Mouse (Mus musculus) 416B (cell line): Measurements from ENCODE around the gene Rassf4.
"Not testable (repeated sequence)": the region's sequence is repeated elsewhere in the genome, so short reads cannot be mapped to it uniquely, and the experiment has no call there.

Experiments used
- DNase-seq: peaks from one replicate; pipeline ENCODE4 v3.0.0; 2011; ENCODE audit warnings: low read depth

The Rassf4 gene

GRCm38 (mm10) chr6:116636581-116637235, 37.0 kb downstream of the Rassf4 start:
- DNase-seq: no peak

DNA sequence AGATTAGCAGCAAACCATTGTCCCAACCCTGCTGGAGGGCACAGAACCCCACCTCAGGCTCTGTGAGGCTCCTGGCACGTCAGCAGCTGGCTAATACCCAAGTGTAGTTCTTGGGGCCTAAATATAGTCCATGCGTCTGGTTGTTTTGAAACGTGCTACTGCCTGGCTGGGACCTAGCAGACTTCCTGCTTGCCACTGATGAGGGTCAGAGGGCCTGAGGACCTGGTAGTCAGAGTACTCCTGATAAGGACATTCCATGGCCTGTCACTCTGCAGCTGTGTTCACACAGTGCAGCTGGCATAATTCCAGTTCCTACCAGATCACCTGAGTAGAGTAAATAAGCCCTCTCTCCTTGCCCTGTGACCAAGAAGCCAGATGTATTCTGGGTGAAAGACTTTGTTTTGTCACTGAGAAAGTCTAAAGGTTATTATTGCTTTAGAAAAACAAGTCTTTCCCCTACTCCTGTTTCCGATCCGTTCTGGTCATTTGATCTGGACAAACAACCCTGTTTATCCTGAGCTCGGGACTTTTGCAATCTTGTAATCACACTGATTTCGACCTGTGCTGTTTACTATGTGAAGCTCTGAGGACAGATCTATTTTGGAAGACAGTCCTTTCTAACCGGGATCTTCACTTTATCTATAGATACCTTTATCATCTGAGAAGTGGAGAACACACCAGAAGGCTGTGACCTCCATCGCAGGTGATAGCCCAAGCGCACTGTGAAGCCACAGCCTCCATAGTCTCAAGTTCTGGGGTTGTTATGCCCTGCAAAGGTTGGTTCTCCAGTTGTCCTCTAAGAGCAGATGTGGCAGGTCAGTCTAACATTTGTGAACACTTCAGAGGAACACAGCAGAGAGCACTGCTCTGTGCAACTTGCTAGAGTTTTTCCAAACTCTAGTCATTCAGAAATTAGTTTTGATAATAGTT, 38.2 kb downstream of the Rassf4 start:
- peak; percentile 78 for DNase-seq

DNA sequence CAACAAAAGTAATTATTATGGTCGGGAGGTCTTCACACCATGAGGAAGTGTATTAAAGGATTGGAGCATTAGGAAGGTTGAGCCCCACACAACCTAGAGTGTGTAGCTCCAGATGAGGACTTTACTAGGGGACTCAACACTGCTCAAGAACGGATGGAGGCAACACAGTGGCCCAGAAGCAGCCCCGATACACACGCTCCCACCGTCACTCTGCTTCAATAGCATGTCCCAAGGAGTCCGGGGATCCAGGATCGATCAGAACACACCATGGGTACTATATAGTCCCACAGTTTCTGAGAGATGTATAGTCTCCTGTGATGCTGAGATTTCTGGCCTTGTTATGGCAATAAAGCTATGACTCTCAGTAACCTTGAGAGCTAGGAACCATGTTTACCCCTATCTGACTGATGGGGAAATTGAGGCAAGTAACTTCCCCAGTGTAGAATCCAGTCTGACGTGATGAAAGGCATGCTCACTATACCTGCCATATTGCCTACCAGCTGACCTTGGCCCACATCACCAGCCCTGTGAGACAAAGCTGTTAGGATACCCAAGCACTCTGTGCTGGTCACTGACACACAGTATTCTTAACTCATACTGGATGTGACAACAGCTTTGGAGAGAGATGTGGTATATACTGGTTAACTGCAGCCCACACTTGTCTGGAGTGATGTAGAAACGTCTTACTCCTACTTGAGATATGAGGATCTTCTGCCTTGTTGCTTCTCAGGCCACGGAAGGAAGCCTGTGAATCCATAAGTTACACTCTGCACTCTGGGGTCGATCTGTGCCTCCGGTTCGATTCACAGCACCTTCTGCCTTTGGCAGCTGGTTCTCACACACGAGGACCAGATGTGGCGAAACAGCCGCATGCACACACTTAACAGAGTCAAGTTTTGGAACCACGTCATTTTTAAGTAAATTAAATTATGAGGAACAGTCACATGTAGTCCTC, 39.7 kb downstream of the Rassf4 start:
- DNase-seq: no peak

- DNase-seq: peak; percentile 86
Observed at GRCm38 (mm10) chr6:116632129-116632528, 41.6 kb downstream of the Rassf4 start.

GRCm38 (mm10) chr6:116629766-116630165, 44.0 kb downstream of the Rassf4 start:
- DNase-seq: no peak

DNA sequence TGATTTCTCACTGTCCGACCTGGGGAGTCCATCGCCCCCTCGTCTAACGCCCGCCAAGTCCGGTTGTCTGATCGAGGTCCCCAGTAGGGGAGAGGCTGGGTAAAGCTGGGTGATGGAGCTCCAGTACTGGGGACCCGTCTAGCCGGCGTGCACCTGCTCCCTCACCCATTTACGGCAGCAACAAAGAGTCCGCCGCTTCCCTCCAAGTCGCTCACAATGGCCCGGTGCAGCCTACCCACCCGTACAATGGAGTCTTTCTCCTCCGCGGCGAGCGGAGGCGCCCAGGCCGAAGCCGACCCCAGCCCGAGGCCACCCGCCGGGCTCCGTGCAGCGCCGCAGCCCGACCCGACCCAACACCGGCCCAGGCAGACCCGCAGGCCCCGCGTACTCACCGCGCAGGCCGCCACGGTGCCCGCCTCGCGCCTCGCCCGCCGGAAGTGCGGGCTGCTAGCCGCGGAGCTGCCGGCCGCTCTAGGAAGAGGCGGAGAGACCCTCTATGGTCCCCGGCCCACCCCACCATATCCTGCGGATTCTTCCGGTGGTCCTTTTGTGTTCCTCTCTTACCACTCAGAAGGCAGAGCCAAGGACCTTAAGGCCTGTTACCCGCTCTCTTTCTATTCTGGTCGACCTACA, 45.1 kb downstream of the Rassf4 start, which contains the start of gene Zfp422:
Gene Zfp422 (minus strand): TSS at position 461 of the 633 bp plus-strand sequence.
- peak; percentile 82 for DNase-seq

- no peak for DNase-seq
Observed at GRCm38 (mm10) chr6:116628095-116628494, 45.7 kb downstream of the Rassf4 start.

DNA sequence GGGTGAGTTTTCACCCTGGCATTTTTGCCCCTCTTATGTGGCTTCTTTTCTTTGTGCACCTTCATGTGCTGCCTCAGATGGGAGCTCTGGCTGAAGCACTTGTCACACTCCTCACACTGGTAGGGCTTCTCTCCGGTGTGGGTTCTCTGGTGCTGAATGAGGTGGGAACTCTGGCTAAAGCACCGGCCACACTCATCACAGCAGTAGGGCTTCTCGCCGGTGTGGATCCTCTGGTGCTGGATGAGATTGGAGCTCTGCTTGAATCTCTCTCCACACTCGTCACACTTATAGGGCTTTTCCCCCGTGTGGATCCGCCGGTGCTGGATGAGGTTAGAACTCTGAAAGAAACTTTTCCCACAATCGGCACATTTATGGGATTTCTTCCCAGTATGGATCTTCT, 47.3 kb downstream of the Rassf4 start:
- not testable (repeated sequence) for DNase-seq

GRCm38 (mm10) chr6:116621318-116622023, 52.3 kb downstream of the Rassf4 start:
- DNase-seq: peak; percentile 94

DNA sequence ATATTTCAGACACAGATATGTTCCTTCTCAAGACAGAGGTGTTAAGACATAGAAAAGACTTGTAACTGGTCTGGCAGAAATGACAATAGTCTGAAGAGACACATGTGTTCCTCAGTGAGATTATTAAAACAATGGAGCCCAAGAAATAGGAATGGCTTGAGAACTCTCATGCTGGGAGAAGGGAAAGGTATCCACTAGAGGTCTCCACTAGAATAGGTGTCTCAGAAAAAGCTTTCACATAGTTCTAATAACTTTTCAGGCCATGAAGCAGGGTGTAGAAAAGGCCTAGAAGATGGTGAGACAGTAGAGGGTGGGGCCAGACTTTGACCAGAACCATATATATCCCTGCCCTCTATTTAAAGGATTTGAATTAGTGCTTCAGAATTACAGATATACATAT, 55.7 kb downstream of the Rassf4 start:
- peak; percentile 45 for DNase-seq

DNA sequence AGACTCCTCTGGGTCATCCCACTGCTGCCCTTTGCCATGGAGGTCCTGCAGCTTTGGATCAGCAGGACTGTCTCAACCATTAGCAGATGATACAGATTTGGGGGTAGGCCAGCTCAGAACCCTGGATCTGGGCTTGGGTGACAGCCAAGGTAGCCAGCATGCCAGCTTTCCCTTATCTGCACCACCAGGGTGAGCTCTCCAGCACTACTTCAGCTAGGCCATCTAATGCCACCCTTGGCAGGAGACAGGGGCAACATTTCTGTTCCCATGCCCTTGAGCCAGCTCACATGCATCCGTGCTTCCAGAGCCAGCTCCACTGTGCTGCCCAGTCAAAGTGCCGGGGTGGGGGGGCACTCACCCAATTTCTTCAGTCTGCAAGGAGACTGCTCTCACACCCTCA, 58.0 kb downstream of the Rassf4 start:
- DNase-seq: no peak

- DNase-seq: no peak
Observed at GRCm38 (mm10) chr6:116607230-116607629, 66.5 kb downstream of the Rassf4 start.

DNA sequence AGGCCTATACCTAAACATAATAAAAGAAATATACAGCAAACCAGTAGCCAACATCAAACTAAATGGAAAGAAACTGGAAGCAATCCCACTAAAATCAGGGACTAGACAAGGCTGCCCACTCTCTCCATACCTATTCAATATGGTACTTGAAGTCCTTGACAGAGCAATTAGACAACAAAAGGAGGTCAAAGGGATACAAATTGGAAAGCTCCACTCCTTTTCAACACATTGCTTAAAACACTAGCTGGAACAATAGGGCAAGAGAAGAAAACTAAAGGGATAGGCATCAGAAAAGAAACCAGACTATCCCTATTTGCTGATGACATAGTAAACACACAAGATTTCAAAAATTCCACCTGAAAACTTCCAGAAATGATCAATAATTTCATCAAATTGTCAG, 72.8 kb downstream of the Rassf4 start:
- not testable (repeated sequence) for DNase-seq

GRCm38 (mm10) chr6:116584095-116584494, 89.7 kb downstream of the Rassf4 start, which contains the start of gene Olfr215:
Gene Olfr215, minus strand, starts transcription at chr6:116584195.
- DNase-seq: no peak
